Mouse (Mus musculus) c-Kit-positive CD71-positive TER-119-positive erythroid progenitor cells, embryonic 14.5 days (primary cell): ENCODE data around the gene Ddah2.

Experiments used
- DNase-seq: peaks from one replicate; pipeline ENCODE4 v3.0.0-alpha.2; 2013; ENCODE audit warnings: low spot score

Ddah2 gene

GRCm38 (mm10) chr17:35058911-35059892, at the start of gene Ddah2:
Gene Ddah2 (plus strand): TSS chr17:35059035.
- DNase-seq, result peak; percentile 71

GRCm38 (mm10) chr17:35009586-35009985, 49.2 kb upstream of the Ddah2 start:
- DNase-seq, result no peak

- no peak for DNase-seq
These were observed 47.4 kb upstream of the Ddah2 start for GRCm38 (mm10) chr17:35011440-35011839.

- DNase-seq, result no peak
These were observed 46.4 kb upstream of the Ddah2 start for GRCm38 (mm10) chr17:35012430-35012829.

GRCm38 (mm10) chr17:35013221-35013620, 45.6 kb upstream of the Ddah2 start:
- DNase-seq, result no peak

GRCm38 (mm10) chr17:35015296-35015695, 43.5 kb upstream of the Ddah2 start:
- DNase-seq, result no peak

GRCm38 (mm10) chr17:35016376-35016775, 42.5 kb upstream of the Ddah2 start, which contains the start of gene Vwa7:
Gene Vwa7 (plus strand): TSS chr17:35016579.
- DNase-seq, result no peak

- DNase-seq, result no peak
These were observed 41.8 kb upstream of the Ddah2 start for GRCm38 (mm10) chr17:35016791-35017705.

GRCm38 (mm10) chr17:35017706-35018030, 41.2 kb upstream of the Ddah2 start:
- no peak for DNase-seq

GRCm38 (mm10) chr17:35018171-35018570, 40.7 kb upstream of the Ddah2 start:
- no peak for DNase-seq

- DNase-seq, result no peak
These were observed 38.9 kb upstream of the Ddah2 start for GRCm38 (mm10) chr17:35019894-35020293.

GRCm38 (mm10) chr17:35020551-35020950, 38.3 kb upstream of the Ddah2 start:
- DNase-seq, result no peak

- DNase-seq, result peak; percentile 85
These were observed 37.5 kb upstream of the Ddah2 start for GRCm38 (mm10) chr17:35021163-35021808.

GRCm38 (mm10) chr17:35021842-35022477, 36.9 kb upstream of the Ddah2 start:
- peak; percentile 68 for DNase-seq

GRCm38 (mm10) chr17:35022541-35023060, 36.2 kb upstream of the Ddah2 start:
- no peak for DNase-seq

- no peak for DNase-seq
These were observed 35.6 kb upstream of the Ddah2 start for GRCm38 (mm10) chr17:35023221-35023620.

GRCm38 (mm10) chr17:35023756-35024155, 35.1 kb upstream of the Ddah2 start:
- no peak for DNase-seq

- no peak for DNase-seq
These were observed 34.6 kb upstream of the Ddah2 start for GRCm38 (mm10) chr17:35024261-35024660.

- no peak for DNase-seq
These were observed 33.9 kb upstream of the Ddah2 start for GRCm38 (mm10) chr17:35024691-35025488.

- no peak for DNase-seq
These were observed 32.6 kb upstream of the Ddah2 start for GRCm38 (mm10) chr17:35026206-35026605.
